Mouse (Mus musculus) kidney, postnatal 0 days (tissue): ENCODE measurements around the gene Lhfp. TPM values are rescaled to one million over a fixed set of nuclear protein-coding genes. Genes with fewer than 3 reads are reported as not detected.

Experiments used
- ATAC-seq: fragments of 200-750 bp; cut with Nextera tagmentation; replicated peaks from 2 replicates; pipeline ENCODE4 v1.8.0; 2017; ENCODE audit warnings: low read depth, moderate number of reproducible peaks, moderate TSS enrichment, moderate library complexity; ENCODE audit not compliant: low FRiP score
- DNase-seq: peaks from one replicate; pipeline ENCODE4 v3.0.0-alpha.2; 2016; ENCODE audit warnings: low spot score
- H3K27ac ChIP-seq: fragments of 300-500 bp; sonication (generic); 2 replicates; pipeline ENCODE4 v1.5.1; 2014; ENCODE audit warnings: mild to moderate bottlenecking
- H3K27me3 ChIP-seq: fragments of 300-500 bp; sonication (generic); 2 replicates; pipeline ENCODE4 v1.6.1; 2014; ENCODE audit warnings: low read length, mixed read lengths; ENCODE audit not compliant: insufficient read depth
- H3K36me3 ChIP-seq: fragments of 300-500 bp; sonication (generic); 2 replicates; pipeline ENCODE4 v1.6.1; 2014; ENCODE audit warnings: low read length, mixed read lengths; ENCODE audit not compliant: insufficient read depth
- H3K4me1 ChIP-seq: fragments of 300-500 bp; sonication (generic); replicated peaks from 2 replicates; pipeline ENCODE4 v1.6.1; 2014; ENCODE audit warnings: antibody characterized with exemption, low read length, mixed read lengths; ENCODE audit not compliant: insufficient read depth
- H3K4me2 ChIP-seq: fragments of 300-500 bp; sonication (generic); 2 replicates; pipeline ENCODE4 v1.6.1; 2014; ENCODE audit warnings: mild to moderate bottlenecking, low read length, moderate library complexity, mixed read lengths
- H3K4me3 ChIP-seq: fragments of 300-500 bp; sonication (generic); replicated peaks from 2 replicates; pipeline ENCODE4 v1.5.1; 2014; ENCODE audit warnings: low read depth, low read length
- H3K9ac ChIP-seq: fragments of 300-500 bp; sonication (generic); 2 replicates; pipeline ENCODE4 v1.6.1; 2014; ENCODE audit warnings: low read depth, low read length
- H3K9me3 ChIP-seq: fragments of 300-500 bp; sonication (generic); replicated peaks from 2 replicates; pipeline ENCODE4 v1.6.1; 2016; ENCODE audit warnings: low read length, inconsistent platforms, mixed read lengths
- CTCF ChIP-seq: IDR thresholded peaks from 2 replicates; pipeline ENCODE4 v1.5.1; 2016; ENCODE audit warnings: antibody characterized with exemption, low read depth, mild to moderate bottlenecking, moderate library complexity
- WGBS: fragments of 180-500 bp; shearing (Covaris S2); extraction: QIAGEN DNeasy Blood & Tissue Kit; methylation state at CpG from one replicate; pipeline ENCODE4 v1.1.7; 2014; 5-methylcytosine and 5-hydroxymethylcytosine counted together
- polyA plus RNA-seq: library from polyadenylated mRNA; unstranded; fragments of >200 nt; fragmentation: Nextera tagmentation; extraction: Ambion mirVana; gene quantifications from 2 replicates; pipeline ENCODE4 v1.2.1, GENCODE M21; 2015

Gene Lhfp
- polyA plus RNA-seq, 1 experiment from 2014 or later, result 161 TPM

GRCm38 (mm10) chr3:53195666-53196107 is 154.4 kb downstream of the Lhfp start:
- no peak overlapping the region for H3K4me2 ChIP-seq
- TF ChIP-seq CTCF, result no peak
- H3K9ac ChIP-seq, result no peak overlapping the region
- no peak overlapping the region for H3K27ac ChIP-seq
- DNase-seq, result no peak
- no peaks in the 10 kb centered on the region for H3K4me1 ChIP-seq
- H3K36me3 ChIP-seq, result no peaks in the 10 kb centered on the region
- no peaks in the 10 kb centered on the region for H3K9me3 ChIP-seq
- ATAC-seq, result no peak
- WGBS, result 51% methylated on average over 8 of the region's 8 CpGs
- no peaks in the 10 kb centered on the region for H3K27me3 ChIP-seq
- H3K4me3 ChIP-seq, result no peak overlapping the region

- TF ChIP-seq CTCF, result no peak
- no peak for DNase-seq
- Histone ChIP-seq H3K4me3 (no peak overlapping the region), H3K4me2 (no peak overlapping the region), H3K4me1 (0 out of 2 replicates have a peak, but pooled peaks cover 4% of the 10 kb centered on the region), H3K27me3 (no peaks in the 10 kb centered on the region), H3K9me3 (no peaks in the 10 kb centered on the region), H3K9ac (no peak overlapping the region), H3K27ac (no peak overlapping the region), H3K36me3 (no peaks in the 10 kb centered on the region)
- ATAC-seq, result no peak
- WGBS, result 95% methylated on average over 8 of the region's 8 CpGs
Observed at GRCm38 (mm10) chr3:53200175-53200574, 158.8 kb downstream of the Lhfp start.

GRCm38 (mm10) chr3:53200853-53201252 is 159.5 kb downstream of the Lhfp start:
- no peaks in the 10 kb centered on the region for H3K36me3 ChIP-seq
- DNase-seq (no peak), ATAC-seq (no peak)
- H3K4me2 ChIP-seq, result no peak overlapping the region
- 83% methylated on average over 10 of the region's 10 CpGs for WGBS
- no peaks in the 10 kb centered on the region for H3K27me3 ChIP-seq
- H3K4me1 ChIP-seq, result 0 out of 2 replicates have a peak, but pooled peaks cover 4% of the 10 kb centered on the region
- no peaks in the 10 kb centered on the region for H3K9me3 ChIP-seq
- H3K9ac ChIP-seq, result no peak overlapping the region
- TF ChIP-seq CTCF, result no peak
- no peak overlapping the region for H3K27ac ChIP-seq
- H3K4me3 ChIP-seq, result no peak overlapping the region

DNA sequence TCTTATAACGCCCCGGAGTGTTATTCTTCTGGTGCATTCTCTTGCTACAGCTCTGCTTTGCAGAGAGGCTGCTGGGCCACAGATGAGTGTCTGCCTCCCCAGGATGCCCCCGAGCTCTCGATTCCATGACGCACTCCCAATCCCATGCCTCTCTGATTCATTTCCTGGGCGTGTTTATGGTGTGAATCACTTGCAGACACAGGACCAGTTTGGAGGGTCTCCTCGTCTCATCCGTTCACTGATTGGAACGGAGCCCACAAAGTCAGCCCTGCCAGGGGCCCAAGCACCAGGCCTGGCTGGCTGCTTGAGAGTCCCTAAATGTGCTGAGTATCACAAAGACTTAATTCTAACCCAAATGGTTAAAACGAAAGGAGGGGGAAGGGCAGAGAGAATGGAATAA is 160.3 kb downstream of the Lhfp start:
- no peaks in the 10 kb centered on the region for H3K9me3 ChIP-seq
- no peaks in the 10 kb centered on the region for H3K36me3 ChIP-seq
- ATAC-seq (no peak), DNase-seq (no peak)
- no peak overlapping the region for H3K9ac ChIP-seq
- no peak for TF ChIP-seq CTCF
- H3K27me3 ChIP-seq, result no peaks in the 10 kb centered on the region
- H3K4me3 ChIP-seq, result no peak overlapping the region
- 0 out of 2 replicates have a peak, but pooled peaks cover 4% of the 10 kb centered on the region for H3K4me1 ChIP-seq
- WGBS, result 46% methylated on average over 10 of the region's 10 CpGs
- H3K4me2 ChIP-seq, result no peak overlapping the region
- no peak overlapping the region for H3K27ac ChIP-seq

GRCm38 (mm10) chr3:53202184-53202583 is 160.9 kb downstream of the Lhfp start:
- Histone ChIP-seq H3K27ac (no peak overlapping the region), H3K9me3 (no peaks in the 10 kb centered on the region), H3K9ac (no peak overlapping the region), H3K4me2 (no peak overlapping the region), H3K4me1 (0 out of 2 replicates have a peak, but pooled peaks cover 4% of the 10 kb centered on the region), H3K36me3 (no peaks in the 10 kb centered on the region), H3K27me3 (no peaks in the 10 kb centered on the region), H3K4me3 (no peak overlapping the region)
- TF ChIP-seq CTCF, result no peak
- WGBS, result 56% methylated on average over 6 of the region's 6 CpGs
- ATAC-seq (no peak), DNase-seq (no peak)

DNA sequence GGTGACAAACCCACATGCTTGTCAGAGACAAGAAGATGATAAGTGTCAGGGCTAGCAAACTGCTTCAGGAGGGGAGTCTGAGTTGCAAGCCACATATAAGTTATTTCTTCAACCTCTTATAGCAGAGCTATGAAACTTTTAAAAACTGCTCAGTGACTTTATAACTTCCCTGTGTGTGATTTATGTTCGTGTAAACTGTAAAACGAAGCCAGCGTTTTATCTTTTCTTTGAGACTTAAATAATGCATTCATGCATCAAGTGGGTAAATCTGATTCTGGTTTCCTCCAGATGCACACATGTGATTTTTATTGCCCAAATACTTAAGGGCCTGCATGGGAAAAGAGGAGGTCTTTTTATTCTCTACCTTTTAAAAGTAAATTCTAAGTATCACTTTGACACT is 161.4 kb downstream of the Lhfp start:
- Histone ChIP-seq H3K27me3 (no peaks in the 10 kb centered on the region), H3K9me3 (no peaks in the 10 kb centered on the region), H3K9ac (no peak overlapping the region), H3K4me1 (0 out of 2 replicates have a peak, but pooled peaks cover 4% of the 10 kb centered on the region), H3K4me2 (no peak overlapping the region), H3K27ac (no peak overlapping the region), H3K4me3 (no peak overlapping the region), H3K36me3 (no peaks in the 10 kb centered on the region)
- peak; percentile 41 for DNase-seq
- 25% methylated on average over 3 of the region's 3 CpGs for WGBS
- no peak for TF ChIP-seq CTCF
- ATAC-seq, result no peak

DNA sequence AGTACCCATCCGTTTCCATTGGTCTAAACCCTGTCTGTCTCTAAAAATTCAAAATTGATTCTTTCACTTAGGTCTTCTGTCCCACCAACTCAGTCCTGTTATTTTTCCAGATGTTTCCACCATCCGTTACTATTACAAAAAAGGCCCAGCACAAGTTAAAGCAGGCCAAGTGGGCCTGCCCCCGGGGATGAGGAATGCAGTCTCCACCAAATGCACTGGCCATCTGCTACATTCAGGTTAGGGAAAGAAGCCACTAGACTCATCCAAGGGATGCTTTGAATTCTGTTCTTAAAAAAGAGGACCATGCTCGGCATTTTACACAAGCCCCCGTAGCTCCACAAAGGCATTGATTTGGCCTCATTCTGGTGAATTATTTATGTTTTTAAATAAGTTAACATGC is 162.3 kb downstream of the Lhfp start:
- 79% methylated on average over 5 of the region's 5 CpGs for WGBS
- no peaks in the 10 kb centered on the region for H3K36me3 ChIP-seq
- no peaks in the 10 kb centered on the region for H3K9me3 ChIP-seq
- no peak for DNase-seq
- H3K4me2 ChIP-seq, result no peak overlapping the region
- ATAC-seq, result no peak
- H3K9ac ChIP-seq, result no peak overlapping the region
- no peak for TF ChIP-seq CTCF
- H3K4me3 ChIP-seq, result no peak overlapping the region
- no peak overlapping the region for H3K27ac ChIP-seq
- H3K27me3 ChIP-seq, result no peaks in the 10 kb centered on the region
- 0 out of 2 replicates have a peak, but pooled peaks cover 4% of the 10 kb centered on the region for H3K4me1 ChIP-seq
